Mouse (Mus musculus) liver, postnatal 0 days (tissue): ENCODE measurements around the gene Acadvl. TPM values are rescaled to one million over a fixed set of nuclear protein-coding genes. Genes with fewer than 3 reads are reported as not detected.

Experiments used
- ATAC-seq: fragments of 200-750 bp; cut with Nextera tagmentation; 2 replicates; pipeline ENCODE4 v1.8.0; 2017; ENCODE audit warnings: mild to moderate bottlenecking, moderate library complexity
- DNase-seq: peaks from one replicate; pipeline ENCODE4 v3.0.0-alpha.2; 2016
- H3K27ac ChIP-seq: fragments of 300-500 bp; sonication (generic); 2 replicates; pipeline ENCODE4 v1.5.1; 2014; ENCODE audit warnings: antibody characterized with exemption, moderate library complexity, mild to moderate bottlenecking, low read depth
- H3K27me3 ChIP-seq: fragments of 300-500 bp; sonication (generic); 2 replicates; pipeline ENCODE4 v1.6.1; 2014; ENCODE audit warnings: low read length, control low read depth, mixed read lengths; ENCODE audit not compliant: insufficient read depth
- H3K36me3 ChIP-seq: fragments of 300-500 bp; sonication (generic); replicated peaks from 2 replicates; pipeline ENCODE4 v1.6.1; 2014; ENCODE audit warnings: mild to moderate bottlenecking, control low read depth, low read length, moderate library complexity, mixed read lengths; ENCODE audit not compliant: insufficient read depth
- H3K4me1 ChIP-seq: fragments of 300-500 bp; sonication (generic); 2 replicates; pipeline ENCODE4 v1.6.1; 2014; ENCODE audit warnings: antibody characterized with exemption, mild to moderate bottlenecking, control low read depth; ENCODE audit not compliant: insufficient read depth
- H3K4me2 ChIP-seq: fragments of 300-500 bp; sonication (generic); 2 replicates; pipeline ENCODE4 v1.6.1; 2014; ENCODE audit warnings: low read depth, mild to moderate bottlenecking, low read length, moderate library complexity, mixed read lengths
- H3K4me3 ChIP-seq: fragments of 300-500 bp; sonication (generic); 2 replicates; pipeline ENCODE4 v1.5.1; 2014; ENCODE audit warnings: low read depth, low read length
- H3K9ac ChIP-seq: fragments of 300-500 bp; sonication (generic); replicated peaks from 2 replicates; pipeline ENCODE4 v1.6.1; 2014; ENCODE audit warnings: mild to moderate bottlenecking, moderate library complexity
- H3K9me3 ChIP-seq: fragments of 300-500 bp; sonication (generic); 2 replicates; pipeline ENCODE4 v1.6.1; 2016; ENCODE audit warnings: mild to moderate bottlenecking, control low read depth, low read length, mixed read lengths
- CTCF ChIP-seq: sonication (generic); IDR thresholded peaks from 2 replicates; pipeline ENCODE4 v1.5.1; 2016; ENCODE audit warnings: antibody characterized with exemption, low read depth
- EP300 ChIP-seq: IDR thresholded peaks from 2 replicates; pipeline ENCODE4 v1.6.1; 2016; ENCODE audit warnings: antibody characterized with exemption, low read depth, mild to moderate bottlenecking
- WGBS: fragments of 180-500 bp; shearing (Covaris S2); extraction: QIAGEN DNeasy Blood & Tissue Kit; methylation state at CpG from one replicate; pipeline ENCODE4 v1.1.7; 2014; ENCODE audit not compliant: insufficient replicate concordance; 5-methylcytosine and 5-hydroxymethylcytosine counted together
- polyA plus RNA-seq: library from polyadenylated mRNA; unstranded; fragments of >200 nt; fragmentation: Nextera tagmentation; extraction: Ambion mirVana; gene quantifications from 2 replicates; pipeline ENCODE4 v1.2.1, GENCODE M21; 2015

The Acadvl gene
- polyA plus RNA-seq, 1 experiment from 2014 or later: 367 TPM

GRCm38 (mm10) chr11:70010961-70011360 lies 4.2 kb downstream of the Acadvl start:
- Histone ChIP-seq H3K4me3 (no peak overlapping the region), H3K4me1 (peaks cover 6% of the 10 kb centered on the region; the same call in 1 of the 2 replicates), H3K27ac (no peak overlapping the region), H3K27me3 (no peaks in the 10 kb centered on the region), H3K9me3 (no peaks in the 10 kb centered on the region), H3K4me2 (no peak overlapping the region), H3K9ac (no peak overlapping the region), H3K36me3 (peaks cover 70% of the 10 kb centered on the region)
- ATAC-seq (no peak), DNase-seq (no peak)
- WGBS: 84% methylated on average over 10 of the region's 10 CpGs
- no peak for TF ChIP-seq CTCF
- no peak for TF ChIP-seq EP300

GRCm38 (mm10) chr11:70010548-70010947 lies 4.7 kb downstream of the Acadvl start:
- Histone ChIP-seq H3K9ac (no peak overlapping the region), H3K27ac (no peak overlapping the region), H3K4me1 (peaks cover 6% of the 10 kb centered on the region; the same call in 1 of the 2 replicates), H3K4me2 (no peak overlapping the region), H3K36me3 (peaks cover 72% of the 10 kb centered on the region), H3K9me3 (no peaks in the 10 kb centered on the region), H3K4me3 (no peak overlapping the region), H3K27me3 (no peaks in the 10 kb centered on the region)
- TF ChIP-seq EP300: no peak
- TF ChIP-seq CTCF: no peak
- WGBS: 82% methylated on average over 12 of the region's 12 CpGs
- DNase-seq: no peak
- ATAC-seq: no peak

GRCm38 (mm10) chr11:70010033-70010432 lies 5.2 kb downstream of the Acadvl start:
- Histone ChIP-seq H3K4me3 (no peak overlapping the region), H3K9ac (no peak overlapping the region), H3K36me3 (peaks cover 75% of the 10 kb centered on the region), H3K9me3 (no peaks in the 10 kb centered on the region), H3K4me2 (no peak overlapping the region), H3K27me3 (no peaks in the 10 kb centered on the region), H3K27ac (no peak overlapping the region), H3K4me1 (peaks cover 6% of the 10 kb centered on the region; the same call in 1 of the 2 replicates)
- no peak for DNase-seq
- WGBS: 85% methylated on average over 6 of the region's 6 CpGs
- no peak for TF ChIP-seq CTCF
- TF ChIP-seq EP300: no peak
- ATAC-seq: no peak

GRCm38 (mm10) chr11:70005521-70005920 lies 9.7 kb downstream of the Acadvl start:
- DNase-seq (no peak), ATAC-seq (peak; percentile 25; the same call in 1 of the 2 replicates)
- no peak overlapping the region for H3K9ac ChIP-seq
- H3K27ac ChIP-seq: no peak overlapping the region
- H3K4me1 ChIP-seq: peaks cover 13% of the 10 kb centered on the region; the same call in 1 of the 2 replicates
- H3K4me2 ChIP-seq: no peak overlapping the region
- H3K4me3 ChIP-seq: no peak overlapping the region
- H3K36me3 ChIP-seq: peaks cover 47% of the 10 kb centered on the region
- H3K27me3 ChIP-seq: no peaks in the 10 kb centered on the region
- TF ChIP-seq CTCF: peak; percentile 66
- TF ChIP-seq EP300: no peak
- no peaks in the 10 kb centered on the region for H3K9me3 ChIP-seq
- WGBS: 64% methylated on average over 2 of the region's 5 CpGs

GRCm38 (mm10) chr11:70002471-70002870 lies 12.7 kb downstream of the Acadvl start:
- 85% methylated on average over 2 of the region's 2 CpGs for WGBS
- Histone ChIP-seq H3K4me1 (peaks cover 22% of the 10 kb centered on the region), H3K27ac (no peak overlapping the region), H3K9ac (no peak overlapping the region), H3K4me3 (no peak overlapping the region), H3K9me3 (no peaks in the 10 kb centered on the region), H3K27me3 (no peaks in the 10 kb centered on the region), H3K36me3 (peaks cover 42% of the 10 kb centered on the region), H3K4me2 (no peak overlapping the region)
- TF ChIP-seq CTCF (no peak), EP300 (no peak)
- ATAC-seq: no peak
- DNase-seq: no peak

- peaks cover 25% of the 10 kb centered on the region for H3K4me1 ChIP-seq
Observed at GRCm38 (mm10) chr11:70001865-70002264, 13.3 kb downstream of the Acadvl start.

GRCm38 (mm10) chr11:70001159-70001558 lies 14.1 kb downstream of the Acadvl start:
- WGBS: 9% methylated on average over 8 of the region's 8 CpGs
- Histone ChIP-seq H3K27me3 (no peaks in the 10 kb centered on the region), H3K9me3 (no peaks in the 10 kb centered on the region), H3K4me1 (peaks cover 25% of the 10 kb centered on the region), H3K36me3 (peaks cover 31% of the 10 kb centered on the region), H3K27ac (no peak overlapping the region), H3K4me3 (peak overlapping the region; percentile 73), H3K9ac (peak overlapping the region; percentile 74), H3K4me2 (peak overlapping the region; percentile 99)
- ATAC-seq (no peak), DNase-seq (no peak)
- TF ChIP-seq CTCF (no peak), EP300 (no peak)

More at GRCm38 (mm10) chr11:70001865-70002264, 13.3 kb downstream of the Acadvl start:
- Histone ChIP-seq H3K9ac (no peak overlapping the region), H3K27me3 (no peaks in the 10 kb centered on the region), H3K27ac (no peak overlapping the region), H3K36me3 (peaks cover 37% of the 10 kb centered on the region), H3K4me3 (no peak overlapping the region), H3K9me3 (no peaks in the 10 kb centered on the region), H3K4me2 (no peak overlapping the region)
- DNase-seq (peak; percentile 67), ATAC-seq (no peak)
- TF ChIP-seq CTCF (peak; percentile 76), EP300 (no peak)
